Mouse (Mus musculus) bone marrow macrophage, adult 2 months (primary cell): Measurements from ENCODE around the gene Dse.

Experiments used
- CTCF ChIP-seq: IDR thresholded peaks from 2 replicates; pipeline ENCODE4 v1.5.1; 2012; ENCODE audit warnings: low read depth, mild to moderate bottlenecking, low read length, moderate library complexity
- POLR2A ChIP-seq: IDR thresholded peaks from 2 replicates; pipeline ENCODE4 v1.6.1; 2012; ENCODE audit warnings: mild to moderate bottlenecking, low read depth, low read length, borderline replicate concordance

- TF ChIP-seq CTCF (no peak), POLR2A (no peak)
Observed at GRCm38 (mm10) chr10:34206436-34206782, 1.1 kb downstream of the Dse start.
